Mouse (Mus musculus): ENCODE results near the gene Plch1.

DNA sequence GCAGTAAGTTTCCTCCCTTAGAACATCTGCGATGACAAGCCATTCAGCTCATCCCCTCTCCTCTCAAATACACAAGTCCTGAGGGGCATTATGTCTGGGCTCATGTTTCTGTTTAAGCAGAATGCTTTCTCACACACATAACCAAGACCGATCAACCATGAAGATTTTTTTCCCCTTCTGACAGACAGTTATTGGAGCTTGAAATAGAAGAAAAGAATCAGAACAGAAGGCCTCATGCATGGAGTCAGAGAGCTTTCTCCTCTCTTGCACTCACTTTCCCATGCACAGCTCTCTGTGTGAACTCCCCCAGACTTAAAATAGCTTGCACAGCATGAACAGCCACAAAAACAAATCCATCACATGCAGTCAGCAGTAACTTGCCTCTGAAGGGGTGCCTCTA is 159.2 kb downstream of the Plch1 start:
- no peak for TF ChIP-seq POLR2A (IDR thresholded peaks at IDR 0.05; ENCODE audit: low read depth, low read length)
- no peak for TF ChIP-seq CTCF (conservative IDR thresholded peaks at IDR 0.05; ENCODE audit: insufficient read depth, insufficient read length, low read depth, low read length)
